Mouse (Mus musculus): Measurements from ENCODE around the gene Slc35f1.

- TF ChIP-seq CTCF (conservative IDR thresholded peaks at IDR 0.05; ENCODE audit: low read length) (no peak), POU5F1 (IDR thresholded peaks at IDR 0.05; ENCODE audit: borderline replicate concordance, low read length) (no peak), NANOG (IDR thresholded peaks at IDR 0.05; ENCODE audit: borderline replicate concordance, low read length) (no peak)
Measured at GRCm38 (mm10) chr10:52840819-52841218, 150.5 kb downstream of the Slc35f1 start.

Data from E14TG2a.4 (cell line).